Mouse (Mus musculus) heart, embryonic 14.5 days (tissue): ENCODE results near the gene Pbld2. TPM values are rescaled to one million over a fixed set of nuclear protein-coding genes. Genes with fewer than 3 reads are reported as not detected.

ENCODE experiments used
- ATAC-seq: fragments of 200-750 bp; cut with Nextera tagmentation; 2 replicates; pipeline ENCODE4 v1.8.0; 2017; ENCODE audit warnings: low read depth, moderate TSS enrichment; ENCODE audit not compliant: insufficient number of reproducible peaks, insufficient read depth, low FRiP score
- H3K27ac ChIP-seq, 2 experiments: fragments of 200-500 bp in 1 of 2; fragments of 300-500 bp in 1 of 2; sonication (generic) in 1 of 2; replicated peaks in 1 of 2; 2 replicates each; pipeline ENCODE4 v1.5.1; 2012 to 2014; ENCODE audit warnings: low read depth in 2 of 2, low read length in 2 of 2, control low read depth in 1 of 2, mild to moderate bottlenecking in 1 of 2, mixed read lengths in 1 of 2; ENCODE audit not compliant: control insufficient read depth in 1 of 2, insufficient read depth in 1 of 2
- H3K27me3 ChIP-seq: fragments of 300-500 bp; sonication (generic); 2 replicates; pipeline ENCODE4 v1.6.1; 2014; ENCODE audit warnings: mild to moderate bottlenecking, low read length, control low read depth; ENCODE audit not compliant: control insufficient read depth, insufficient read depth
- H3K36me3 ChIP-seq: fragments of 300-500 bp; sonication (generic); 2 replicates; pipeline ENCODE4 v1.6.1; 2014; ENCODE audit warnings: mild to moderate bottlenecking, control low read depth, low read length, mixed read lengths; ENCODE audit not compliant: control insufficient read depth, insufficient read depth
- H3K4me1 ChIP-seq, 2 experiments: fragments of 200-500 bp in 1 of 2; fragments of 300-500 bp in 1 of 2; sonication (generic) in 1 of 2; 2 replicates each; pipeline ENCODE4 v1.6.1; 2012 to 2014; ENCODE audit warnings: low read length in 2 of 2, control low read depth in 1 of 2, mixed read lengths in 1 of 2; ENCODE audit not compliant: control insufficient read depth in 2 of 2, insufficient read depth in 2 of 2
- H3K4me2 ChIP-seq: fragments of 300-500 bp; sonication (generic); 2 replicates; pipeline ENCODE4 v1.6.1; 2014; ENCODE audit warnings: mild to moderate bottlenecking, low read length
- H3K4me3 ChIP-seq, 2 experiments: fragments of 200-500 bp in 1 of 2; fragments of 300-500 bp in 1 of 2; sonication (generic) in 1 of 2; 2 replicates each; pipeline ENCODE4 v1.5.1; 2012 to 2014; ENCODE audit warnings: low read length in 2 of 2, mild to moderate bottlenecking in 2 of 2, control low read depth in 1 of 2, low read depth in 1 of 2, moderate library complexity in 1 of 2; ENCODE audit not compliant: control insufficient read depth in 1 of 2, insufficient read depth in 1 of 2
- H3K9ac ChIP-seq: fragments of 300-500 bp; sonication (generic); 2 replicates; pipeline ENCODE4 v1.6.1; 2014; ENCODE audit warnings: mild to moderate bottlenecking, low read length
- H3K9me3 ChIP-seq: fragments of 300-500 bp; sonication (generic); 2 replicates; pipeline ENCODE4 v1.6.1; 2016; ENCODE audit warnings: low read length, control low read depth; ENCODE audit not compliant: control insufficient read depth
- WGBS: fragments of 180-500 bp; shearing (Covaris S2); extraction: QIAGEN DNeasy Blood & Tissue Kit; methylation state at CpG from one replicate; pipeline ENCODE4 v1.1.7; 2014; 5-methylcytosine and 5-hydroxymethylcytosine counted together
- polyA plus RNA-seq: library from polyadenylated mRNA; unstranded; fragments of >200 nt; fragmentation: Nextera tagmentation; extraction: Ambion mirVana; gene quantifications from 2 replicates; pipeline ENCODE4 v1.2.1, GENCODE M21; 2014

Pbld2 gene
- polyA plus RNA-seq, 1 experiment from 2014 or later = 0.46 TPM

DNA sequence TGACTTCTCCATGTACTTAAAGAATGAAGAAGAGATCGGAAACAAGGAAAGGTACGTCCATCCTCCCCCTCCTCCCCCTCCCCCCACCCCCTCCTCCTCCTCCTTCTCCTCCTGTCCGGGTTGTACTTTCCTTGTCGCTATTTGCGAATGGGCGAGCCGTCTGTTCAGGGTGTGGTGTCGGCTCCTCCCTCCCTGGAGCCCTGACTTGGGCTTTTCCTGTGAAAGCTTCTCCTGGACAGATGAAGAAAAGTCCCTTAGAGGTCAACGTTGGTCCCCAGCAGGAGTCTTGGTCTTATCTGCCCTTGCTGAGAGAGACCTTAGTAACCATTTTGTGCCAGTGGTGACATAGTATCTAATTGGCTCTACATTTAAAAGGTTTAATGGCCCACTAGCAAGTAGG, 30.1 kb upstream of the Pbld2 start:
- no peak for ATAC-seq
- Histone ChIP-seq H3K9ac (no peak overlapping the region), H3K4me1 (no peaks in the 10 kb centered on the region), H3K27ac (no peak overlapping the region), H3K9me3 (no peaks in the 10 kb centered on the region), H3K36me3 (peaks cover 93% of the 10 kb centered on the region), H3K4me2 (no peak overlapping the region), H3K27me3 (no peaks in the 10 kb centered on the region), H3K4me3 (no peak overlapping the region)
- WGBS = 63% methylated on average over 4 of the region's 9 CpGs

DNA sequence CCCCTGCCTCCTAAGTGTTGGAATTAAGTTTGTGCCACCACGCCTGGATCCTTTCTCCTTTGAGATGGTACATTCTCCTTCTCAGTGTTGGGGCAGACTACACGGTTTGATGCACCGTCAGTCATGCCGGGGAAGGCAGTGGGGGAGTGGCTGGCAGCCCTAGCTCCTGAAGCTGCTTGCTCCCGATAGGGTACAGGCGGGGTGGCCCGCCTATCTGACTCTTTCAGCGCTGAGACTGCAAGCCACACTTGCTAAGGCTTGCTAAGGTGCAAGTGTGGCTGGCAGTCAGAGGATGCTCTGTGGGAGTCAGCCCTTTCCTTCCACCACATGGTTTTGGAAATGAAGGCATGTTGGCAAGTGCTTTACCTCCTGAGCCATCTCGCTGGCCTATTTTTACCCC, 23.5 kb upstream of the Pbld2 start:
- H3K4me3 ChIP-seq = no peak overlapping the region
- no peak for ATAC-seq
- no peak overlapping the region for H3K9ac ChIP-seq
- no peaks in the 10 kb centered on the region for H3K27me3 ChIP-seq
- no peaks in the 10 kb centered on the region for H3K4me1 ChIP-seq
- no peak overlapping the region for H3K27ac ChIP-seq
- 65% methylated on average over 9 of the region's 9 CpGs for WGBS
- H3K36me3 ChIP-seq = peaks cover 94% of the 10 kb centered on the region
- no peaks in the 10 kb centered on the region for H3K9me3 ChIP-seq
- no peak overlapping the region for H3K4me2 ChIP-seq

DNA sequence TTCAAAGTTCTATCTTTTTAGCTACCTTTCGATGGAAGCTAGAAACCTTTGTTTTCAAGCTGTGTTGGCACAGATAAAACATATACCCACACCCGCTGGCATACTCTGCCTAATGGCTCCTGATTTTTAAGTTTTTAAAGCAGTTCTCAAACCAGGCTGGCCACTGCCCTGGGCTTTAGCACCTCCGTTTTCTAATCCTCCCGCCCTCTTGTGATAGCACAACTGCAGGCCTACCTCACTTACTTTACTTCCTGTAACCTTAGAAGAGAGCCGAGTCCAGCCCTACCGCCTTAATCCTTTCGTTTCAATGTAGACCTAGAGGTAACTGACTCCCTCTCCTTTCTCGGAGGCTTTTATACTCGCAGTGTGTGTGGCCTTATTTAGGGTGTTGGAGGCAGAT, 20.9 kb upstream of the Pbld2 start:
- ATAC-seq = no peak
- Histone ChIP-seq H3K27me3 (no peaks in the 10 kb centered on the region), H3K4me3 (no peak overlapping the region), H3K4me2 (no peak overlapping the region), H3K36me3 (peaks cover 95% of the 10 kb centered on the region), H3K9me3 (no peaks in the 10 kb centered on the region), H3K27ac (no peak overlapping the region), H3K4me1 (no peaks in the 10 kb centered on the region), H3K9ac (no peak overlapping the region)
- WGBS = 65% methylated on average over 9 of the region's 9 CpGs

DNA sequence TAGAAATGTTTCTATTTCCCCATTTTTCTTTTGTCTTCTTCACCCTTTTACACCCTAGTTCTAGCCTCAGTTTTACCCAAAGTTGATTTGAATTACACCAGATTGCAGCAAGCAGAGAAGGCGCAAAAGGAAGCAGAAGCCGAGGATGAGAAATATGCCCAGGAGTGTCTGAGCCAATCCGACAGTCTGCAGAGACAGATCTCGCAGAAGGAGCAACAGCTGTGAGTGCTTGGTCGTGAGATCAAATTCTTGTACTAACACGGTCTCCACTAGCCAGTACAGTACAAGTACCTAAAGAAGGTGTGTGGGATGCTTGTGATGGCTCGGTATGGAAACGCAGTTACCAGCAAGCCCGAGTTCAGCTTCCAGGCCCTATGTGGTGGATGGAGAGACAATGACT, 19.6 kb upstream of the Pbld2 start:
- Histone ChIP-seq H3K9me3 (no peaks in the 10 kb centered on the region), H3K4me2 (no peak overlapping the region), H3K4me3 (no peak overlapping the region), H3K27ac (no peak overlapping the region), H3K36me3 (peaks cover 94% of the 10 kb centered on the region), H3K4me1 (no peaks in the 10 kb centered on the region), H3K9ac (no peak overlapping the region), H3K27me3 (no peaks in the 10 kb centered on the region)
- no peak for ATAC-seq
- 89% methylated on average over 9 of the region's 9 CpGs for WGBS

DNA sequence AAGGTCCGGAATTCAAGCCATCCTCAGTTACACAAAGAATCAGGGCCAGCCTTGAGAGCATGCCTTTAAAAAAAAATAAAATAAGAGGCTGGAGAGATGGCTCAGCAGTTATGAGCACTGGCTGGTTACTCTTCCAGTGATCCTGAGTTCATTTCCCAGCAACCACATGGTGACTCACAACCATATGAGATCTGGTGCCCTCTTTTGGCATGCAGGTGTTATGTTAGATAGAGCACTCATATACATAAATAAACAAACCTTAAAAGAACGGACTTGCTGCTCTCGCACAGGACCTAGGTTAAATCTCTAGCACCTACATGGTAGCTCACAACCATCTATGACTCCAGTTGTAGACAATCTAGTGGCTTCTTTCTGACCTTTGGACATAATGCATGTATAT, 15.9 kb upstream of the Pbld2 start:
- H3K4me3 ChIP-seq = no peak overlapping the region
- H3K27ac ChIP-seq = no peak overlapping the region
- H3K9me3 ChIP-seq = no peaks in the 10 kb centered on the region
- 61% methylated on average over 3 of the region's 3 CpGs for WGBS
- no peaks in the 10 kb centered on the region for H3K27me3 ChIP-seq
- H3K9ac ChIP-seq = no peak overlapping the region
- H3K4me2 ChIP-seq = no peak overlapping the region
- no peak for ATAC-seq
- peaks cover 94% of the 10 kb centered on the region for H3K36me3 ChIP-seq
- no peaks in the 10 kb centered on the region for H3K4me1 ChIP-seq

DNA sequence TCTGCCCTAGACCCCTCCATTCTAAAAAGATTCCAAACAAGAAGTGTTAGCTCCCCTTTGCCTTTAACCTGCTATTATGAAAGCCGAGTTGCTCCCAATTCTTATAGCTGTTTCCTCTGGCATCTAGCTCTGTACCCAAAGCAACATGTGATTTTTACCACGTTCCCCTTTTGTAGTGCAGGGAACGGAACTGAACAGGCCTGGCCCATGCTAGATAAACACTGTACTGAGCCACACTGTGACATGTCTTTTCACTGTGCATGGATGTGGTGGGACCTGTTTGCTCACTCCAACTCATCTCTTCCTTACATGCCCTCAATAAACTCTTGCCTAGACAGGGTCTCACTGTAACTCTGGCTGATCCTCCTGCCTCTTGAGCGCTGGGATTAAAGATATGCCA, 13.8 kb upstream of the Pbld2 start:
- no peak overlapping the region for H3K4me3 ChIP-seq
- 82% methylated on average over 4 of the region's 4 CpGs for WGBS
- no peaks in the 10 kb centered on the region for H3K27me3 ChIP-seq
- H3K27ac ChIP-seq = no peak overlapping the region
- no peaks in the 10 kb centered on the region for H3K4me1 ChIP-seq
- no peak overlapping the region for H3K9ac ChIP-seq
- H3K36me3 ChIP-seq = peaks cover 93% of the 10 kb centered on the region
- ATAC-seq = no peak
- no peaks in the 10 kb centered on the region for H3K9me3 ChIP-seq
- no peak overlapping the region for H3K4me2 ChIP-seq

DNA sequence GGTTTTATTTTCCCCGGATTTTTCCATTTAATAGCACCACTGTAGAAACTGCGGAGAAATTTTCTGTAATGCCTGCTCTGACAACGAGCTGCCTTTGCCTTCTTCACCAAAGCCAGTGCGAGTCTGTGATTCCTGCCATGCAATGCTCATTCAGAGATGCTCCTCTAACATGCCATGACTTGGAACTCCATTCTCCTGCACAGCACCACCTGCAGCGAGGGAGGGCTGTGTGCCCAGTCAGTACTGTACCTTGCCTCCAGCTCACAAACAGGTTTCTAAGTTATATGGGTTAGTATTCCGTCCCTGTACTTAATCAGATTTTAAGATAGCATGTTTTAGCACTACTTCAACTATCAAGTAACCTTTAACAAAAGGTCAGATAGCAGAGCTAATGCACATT, 12.6 kb upstream of the Pbld2 start:
- H3K4me3 ChIP-seq = no peak overlapping the region
- no peaks in the 10 kb centered on the region for H3K27me3 ChIP-seq
- H3K4me2 ChIP-seq = no peak overlapping the region
- no peak for ATAC-seq
- no peaks in the 10 kb centered on the region for H3K4me1 ChIP-seq
- no peak overlapping the region for H3K9ac ChIP-seq
- H3K36me3 ChIP-seq = peaks cover 95% of the 10 kb centered on the region
- 85% methylated on average over 6 of the region's 6 CpGs for WGBS
- no peak overlapping the region for H3K27ac ChIP-seq
- no peaks in the 10 kb centered on the region for H3K9me3 ChIP-seq

DNA sequence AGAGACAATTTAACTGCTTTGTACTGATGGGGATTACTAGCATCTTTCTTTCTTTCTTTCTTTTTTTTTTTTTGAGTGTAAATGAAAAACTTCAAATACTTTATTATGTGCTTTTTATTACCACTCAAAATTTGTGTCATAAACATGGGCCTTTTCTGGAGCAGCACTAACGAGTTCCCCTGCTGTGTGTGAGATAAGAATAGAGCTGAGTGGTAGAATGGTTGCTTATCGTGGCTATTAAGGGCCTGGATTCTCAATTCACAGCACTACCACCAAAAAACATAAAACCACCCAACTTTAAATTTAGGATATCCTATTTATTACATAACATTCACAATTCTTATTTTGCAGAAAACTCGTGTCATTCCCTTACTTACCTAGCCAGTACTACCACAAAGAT, 10.6 kb upstream of the Pbld2 start:
- ATAC-seq = no peak
- Histone ChIP-seq H3K4me1 (no peaks in the 10 kb centered on the region), H3K27me3 (no peaks in the 10 kb centered on the region), H3K27ac (no peak overlapping the region), H3K36me3 (peaks cover 92% of the 10 kb centered on the region), H3K9ac (no peak overlapping the region), H3K9me3 (no peaks in the 10 kb centered on the region), H3K4me2 (no peak overlapping the region), H3K4me3 (no peak overlapping the region)
- 58% methylated on average over 3 of the region's 3 CpGs for WGBS
